14 mouse cellular contexts compared by ENCODE assay signal in the genomic region with DNA sequence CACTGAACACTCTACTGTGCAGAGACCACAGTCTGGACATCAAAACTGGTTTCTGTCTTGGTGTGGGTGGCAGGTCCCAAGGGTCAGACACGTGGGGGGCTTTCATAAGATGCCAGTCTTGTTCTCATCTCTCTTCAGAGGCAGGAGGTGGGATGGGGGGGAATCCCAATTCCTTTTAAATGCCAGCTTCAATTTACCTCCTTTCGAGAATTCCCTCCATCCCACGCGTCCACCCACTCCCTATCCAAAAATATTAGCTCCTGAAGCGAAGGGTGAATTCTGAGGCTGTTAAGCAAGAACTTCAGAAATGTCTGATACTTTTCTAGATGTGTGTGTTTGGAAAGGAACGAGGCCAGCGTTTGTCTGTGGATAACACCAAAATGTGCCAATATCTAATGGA.
"Had no signal": no experiment of that assay in that cellular context is flagged by ENCODE, and none has a peak within 500 bp of the region (broad histone marks: within the 10 kb centered on the region; RNA-seq: fewer than 3 reads in every experiment).

No protein-coding gene starts in this region.

- H3K4me3 ChIP-seq: intestine, embryonic 15.5 days; limb, embryonic 15.5 days; liver, embryonic 12.5 days; midbrain, embryonic 10.5 days; midbrain, embryonic 15.5 days; neural tube, embryonic 12.5 days had no signal

- H3K27ac ChIP-seq: intestine, embryonic 15.5 days; limb, embryonic 15.5 days; liver, embryonic 12.5 days; midbrain, embryonic 10.5 days; midbrain, embryonic 15.5 days; neural tube, embryonic 12.5 days had no signal

- H3K36me3 ChIP-seq: intestine, embryonic 15.5 days; limb, embryonic 15.5 days; liver, embryonic 12.5 days; midbrain, embryonic 10.5 days; midbrain, embryonic 15.5 days; neural tube, embryonic 12.5 days had no signal

- H3K9ac ChIP-seq: intestine, embryonic 15.5 days; limb, embryonic 15.5 days; liver, embryonic 12.5 days; lung, embryonic 14.5 days; midbrain, embryonic 15.5 days; neural tube, embryonic 12.5 days had no signal

- DNase-seq: kidney, adult 8-10 months; kidney, postnatal 25 days; lung, embryonic 14.5 days; lung, postnatal 10 days; lung, postnatal 4 days; retina, postnatal 1 day; thymus, adult 18-20 months; thymus, postnatal 14 days had no signal

- H3K4me1 ChIP-seq: liver, embryonic 12.5 days had no signal

- H3K9me3 ChIP-seq: intestine, embryonic 15.5 days; limb, embryonic 15.5 days; liver, embryonic 12.5 days; midbrain, embryonic 10.5 days; midbrain, embryonic 15.5 days; neural tube, embryonic 12.5 days had no signal

- ATAC-seq: intestine, embryonic 15.5 days; liver, embryonic 12.5 days; midbrain, embryonic 15.5 days had no signal

- H3K27me3 ChIP-seq: intestine, embryonic 15.5 days; midbrain, embryonic 15.5 days had no signal

- H3K4me2 ChIP-seq: intestine, embryonic 15.5 days; limb, embryonic 15.5 days; liver, embryonic 12.5 days; lung, embryonic 14.5 days; midbrain, embryonic 15.5 days; neural tube, embryonic 12.5 days had no signal
